Mouse (Mus musculus): Measurements from ENCODE around the gene Cryba4. TPM values are rescaled to one million over a fixed set of nuclear protein-coding genes. Genes with fewer than 3 reads are reported as not detected.

The Cryba4 gene
- polyA plus RNA-seq, 1 experiment from 2014 or later, result 0.64 TPM

DNA sequence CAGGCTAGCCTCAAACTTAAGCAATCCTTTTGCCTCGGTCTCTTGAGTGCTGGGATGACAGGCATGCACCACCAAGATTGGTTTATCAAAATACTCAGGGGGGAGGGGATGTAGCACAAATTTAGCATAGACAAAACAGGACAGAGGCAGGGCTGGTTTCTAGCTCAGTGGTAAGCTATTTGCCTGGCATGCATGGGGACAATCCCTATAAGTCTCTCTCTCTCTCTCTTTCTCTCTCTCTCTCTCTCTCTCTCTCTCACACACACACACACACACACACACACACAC is 8.1 kb downstream of the Cryba4 start:
- H3K9ac ChIP-seq, result no peak overlapping the region
- H3K27me3 ChIP-seq (replicated peaks), result peaks cover 47% of the 10 kb centered on the region
- WGBS, result 19% methylated on average over 1 of the region's 1 CpGs
- no peak overlapping the region for H3K4me3 ChIP-seq
- ATAC-seq (ENCODE audit: insufficient number of reproducible peaks, low FRiP score), result no peak
- no peak overlapping the region for H3K4me2 ChIP-seq
- no peaks in the 10 kb centered on the region for H3K36me3 ChIP-seq
- no peak overlapping the region for H3K27ac ChIP-seq (ENCODE audit: poor library complexity, severe bottlenecking)
- peaks cover 10% of the 10 kb centered on the region; the same call in 1 of the 2 replicates for H3K4me1 ChIP-seq (replicated peaks)
- peaks cover 3% of the 10 kb centered on the region; the same call in 1 of the 2 replicates for H3K9me3 ChIP-seq (replicated peaks)

- Histone ChIP-seq H3K9ac (no peak overlapping the region), H3K4me3 (no peak overlapping the region), H3K27me3 (replicated peaks) (peaks cover 48% of the 10 kb centered on the region), H3K4me1 (replicated peaks) (peaks cover 10% of the 10 kb centered on the region; the same call in 1 of the 2 replicates), H3K9me3 (replicated peaks) (peaks cover 3% of the 10 kb centered on the region; the same call in 1 of the 2 replicates), H3K27ac (ENCODE audit: poor library complexity, severe bottlenecking) (no peak overlapping the region), H3K4me2 (no peak overlapping the region), H3K36me3 (no peaks in the 10 kb centered on the region)
- 42% methylated on average over 10 of the region's 10 CpGs for WGBS
- no peak for ATAC-seq (ENCODE audit: insufficient number of reproducible peaks, low FRiP score)
Measured at GRCm38 (mm10) chr5:112243539-112244274, 8.6 kb downstream of the Cryba4 start.

- H3K4me3 ChIP-seq, result no peak overlapping the region
- H3K4me2 ChIP-seq, result no peak overlapping the region
- H3K27ac ChIP-seq (ENCODE audit: poor library complexity, severe bottlenecking), result no peak overlapping the region
- H3K27me3 ChIP-seq (replicated peaks), result peaks cover 48% of the 10 kb centered on the region
- no peak overlapping the region for H3K9ac ChIP-seq
- 58% methylated on average over 5 of the region's 5 CpGs for WGBS
- H3K4me1 ChIP-seq (replicated peaks), result peaks cover 10% of the 10 kb centered on the region; the same call in 1 of the 2 replicates
- H3K36me3 ChIP-seq, result no peaks in the 10 kb centered on the region
- H3K9me3 ChIP-seq (replicated peaks), result peaks cover 3% of the 10 kb centered on the region; the same call in 1 of the 2 replicates
- peak; percentile 23; the same call in 1 of the 2 replicates for ATAC-seq (ENCODE audit: insufficient number of reproducible peaks, low FRiP score)
Measured at GRCm38 (mm10) chr5:112243041-112243440, 9.3 kb downstream of the Cryba4 start.

DNA sequence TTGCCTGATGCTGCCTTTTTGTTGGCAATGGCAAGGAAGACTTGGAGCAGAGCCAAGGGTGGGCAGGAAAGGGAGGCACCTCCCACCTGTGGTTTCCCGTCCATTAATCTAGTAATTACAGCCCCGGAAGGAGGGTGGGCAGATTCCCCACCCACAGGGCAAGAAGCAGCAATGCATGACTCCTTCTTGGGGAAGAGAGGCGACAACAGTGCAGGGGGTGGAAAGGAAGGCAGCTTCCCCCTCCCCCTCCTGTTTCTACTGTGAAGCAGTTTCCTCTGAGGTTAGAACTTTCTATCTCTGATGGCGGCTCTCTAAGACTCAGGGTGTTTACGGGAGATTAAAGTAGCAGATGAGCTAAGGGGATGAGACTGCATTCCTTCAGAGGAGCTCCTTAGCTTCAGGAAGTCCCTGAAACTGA is 9.9 kb downstream of the Cryba4 start:
- Histone ChIP-seq H3K27ac (ENCODE audit: poor library complexity, severe bottlenecking) (no peak overlapping the region), H3K4me3 (no peak overlapping the region), H3K36me3 (no peaks in the 10 kb centered on the region), H3K9ac (no peak overlapping the region), H3K27me3 (replicated peaks) (peaks cover 48% of the 10 kb centered on the region), H3K4me2 (no peak overlapping the region), H3K4me1 (replicated peaks) (peaks cover 16% of the 10 kb centered on the region), H3K9me3 (replicated peaks) (peaks cover 3% of the 10 kb centered on the region; the same call in 1 of the 2 replicates)
- 0 out of 2 replicates have a peak, but pooled peaks have one; percentile 25 for ATAC-seq (ENCODE audit: insufficient number of reproducible peaks, low FRiP score)
- 57% methylated on average over 5 of the region's 5 CpGs for WGBS

- no peak overlapping the region for H3K9ac ChIP-seq
- no peak overlapping the region for H3K27ac ChIP-seq (ENCODE audit: poor library complexity, severe bottlenecking)
- no peaks in the 10 kb centered on the region for H3K36me3 ChIP-seq
- H3K27me3 ChIP-seq (replicated peaks), result peaks cover 50% of the 10 kb centered on the region
- no peak for ATAC-seq (ENCODE audit: insufficient number of reproducible peaks, low FRiP score)
- H3K9me3 ChIP-seq (replicated peaks), result peaks cover 3% of the 10 kb centered on the region; the same call in 1 of the 2 replicates
- 74% methylated on average over 2 of the region's 2 CpGs for WGBS
- peaks cover 17% of the 10 kb centered on the region for H3K4me1 ChIP-seq (replicated peaks)
- no peak overlapping the region for H3K4me2 ChIP-seq
- H3K4me3 ChIP-seq, result no peak overlapping the region
Measured at GRCm38 (mm10) chr5:112241849-112242248, 10.5 kb downstream of the Cryba4 start.

GRCm38 (mm10) chr5:112240761-112241160 is 11.6 kb downstream of the Cryba4 start:
- peaks cover 17% of the 10 kb centered on the region for H3K4me1 ChIP-seq (replicated peaks)
- peak overlapping the region; percentile 35 for H3K4me2 ChIP-seq
- no peak overlapping the region for H3K27ac ChIP-seq (ENCODE audit: poor library complexity, severe bottlenecking)
- under 1% methylated on average over 10 of the region's 10 CpGs for WGBS
- H3K4me3 ChIP-seq, result no peak overlapping the region
- H3K9me3 ChIP-seq (replicated peaks), result peaks cover 6% of the 10 kb centered on the region
- peaks cover 53% of the 10 kb centered on the region for H3K27me3 ChIP-seq (replicated peaks)
- ATAC-seq (ENCODE audit: insufficient number of reproducible peaks, low FRiP score), result peak; percentile 51
- no peak overlapping the region for H3K9ac ChIP-seq
- no peaks in the 10 kb centered on the region for H3K36me3 ChIP-seq

DNA sequence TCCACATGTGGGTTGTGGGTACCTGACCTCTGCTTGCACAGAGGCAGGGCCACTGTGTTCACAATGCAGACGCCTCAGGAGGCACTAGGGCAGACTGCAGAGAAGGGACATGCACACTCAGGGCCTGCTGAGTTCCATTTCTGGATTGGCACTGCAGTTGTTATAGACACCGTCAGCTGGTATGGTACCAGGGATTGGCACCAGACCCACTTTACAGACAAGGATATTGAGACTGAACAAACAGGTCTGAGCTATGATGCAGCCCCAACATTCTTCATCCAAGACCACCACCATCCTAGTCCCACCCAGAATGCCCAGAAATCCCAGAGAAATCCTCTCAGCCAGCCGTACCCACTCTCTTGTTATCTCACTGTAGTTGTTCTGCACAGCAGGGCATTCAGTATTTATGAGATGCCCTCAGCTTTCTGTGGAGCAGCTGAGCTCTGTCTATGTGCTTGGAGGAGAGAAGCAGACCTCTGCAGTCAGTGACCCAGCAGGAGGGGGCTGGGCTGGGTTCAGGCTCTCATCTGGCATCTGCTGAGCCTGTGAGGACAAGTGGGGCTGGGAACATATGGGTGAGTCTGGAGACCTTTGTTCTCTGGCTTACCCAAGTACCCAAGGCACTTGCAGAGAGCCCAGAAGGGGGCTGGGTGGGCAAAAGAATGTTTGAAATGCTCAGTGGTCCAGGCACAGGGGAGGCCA is 13.4 kb downstream of the Cryba4 start:
- WGBS, result 72% methylated on average over 3 of the region's 3 CpGs
- Histone ChIP-seq H3K27ac (ENCODE audit: poor library complexity, severe bottlenecking) (no peak overlapping the region), H3K4me2 (no peak overlapping the region), H3K9ac (no peak overlapping the region), H3K4me1 (replicated peaks) (peaks cover 10% of the 10 kb centered on the region), H3K4me3 (no peak overlapping the region), H3K27me3 (replicated peaks) (peaks cover 52% of the 10 kb centered on the region), H3K9me3 (replicated peaks) (peaks cover 7% of the 10 kb centered on the region), H3K36me3 (no peaks in the 10 kb centered on the region)
- ATAC-seq (ENCODE audit: insufficient number of reproducible peaks, low FRiP score), result no peak

- Histone ChIP-seq H3K27me3 (replicated peaks) (peaks cover 52% of the 10 kb centered on the region), H3K27ac (ENCODE audit: poor library complexity, severe bottlenecking) (no peak overlapping the region), H3K4me2 (no peak overlapping the region), H3K4me3 (no peak overlapping the region), H3K9me3 (replicated peaks) (peaks cover 7% of the 10 kb centered on the region), H3K4me1 (replicated peaks) (peaks cover 10% of the 10 kb centered on the region), H3K9ac (no peak overlapping the region), H3K36me3 (no peaks in the 10 kb centered on the region)
- ATAC-seq (ENCODE audit: insufficient number of reproducible peaks, low FRiP score), result no peak
- 54% methylated on average over 9 of the region's 9 CpGs for WGBS
Measured at GRCm38 (mm10) chr5:112237866-112238570, 14.3 kb downstream of the Cryba4 start.

DNA sequence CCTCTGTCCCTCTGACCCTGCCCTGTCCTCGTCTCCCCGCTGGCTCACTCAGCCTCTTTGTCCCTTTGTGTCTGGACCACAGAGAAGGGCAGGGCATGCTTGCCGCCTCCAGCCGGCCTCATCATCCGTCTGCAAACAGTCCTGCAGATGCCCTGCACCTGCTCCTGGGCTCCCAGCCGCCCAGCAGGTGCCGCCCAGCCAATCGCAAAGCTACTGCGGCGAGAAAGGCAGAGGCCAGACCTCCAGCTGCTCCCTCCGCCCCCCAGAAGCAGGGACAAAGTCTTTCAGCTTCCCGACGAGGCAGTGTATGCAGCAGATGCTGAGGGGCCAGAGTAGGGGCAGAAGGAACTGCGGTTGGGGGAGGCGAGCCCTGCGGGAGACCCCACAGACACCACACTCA is 14.9 kb downstream of the Cryba4 start:
- Histone ChIP-seq H3K36me3 (no peaks in the 10 kb centered on the region), H3K27me3 (replicated peaks) (peaks cover 52% of the 10 kb centered on the region), H3K9ac (0 out of 2 replicates have a peak overlapping the region, but pooled peaks have one; percentile 10), H3K4me2 (no peak overlapping the region), H3K4me1 (replicated peaks) (peaks cover 10% of the 10 kb centered on the region), H3K27ac (ENCODE audit: poor library complexity, severe bottlenecking) (no peak overlapping the region), H3K4me3 (0 out of 2 replicates have a peak overlapping the region, but pooled peaks have one; percentile 14), H3K9me3 (replicated peaks) (peaks cover 4% of the 10 kb centered on the region; the same call in 1 of the 2 replicates)
- 2% methylated on average over 16 of the region's 16 CpGs for WGBS
- no peak for ATAC-seq (ENCODE audit: insufficient number of reproducible peaks, low FRiP score)

DNA sequence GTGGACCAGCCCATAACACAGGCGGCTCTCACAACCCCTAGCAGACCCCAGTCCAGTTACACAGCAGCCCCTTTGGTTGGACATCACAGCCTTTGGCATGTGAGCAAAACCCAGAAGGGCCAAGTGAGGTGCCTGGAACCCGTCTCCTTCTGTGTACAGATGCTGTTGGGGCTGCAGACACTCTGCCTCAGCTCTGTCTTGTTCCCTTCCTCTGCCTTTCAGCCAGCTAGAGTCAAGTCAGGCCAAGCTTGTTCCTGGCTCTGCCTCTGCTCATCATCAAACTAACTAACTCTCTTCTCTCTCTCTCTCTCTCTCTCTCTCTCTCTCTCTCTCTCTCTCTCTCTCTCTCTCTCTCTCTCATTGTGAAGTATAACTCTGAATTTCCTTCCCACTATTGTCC is 15.7 kb downstream of the Cryba4 start:
- no peak overlapping the region for H3K9ac ChIP-seq
- no peak overlapping the region for H3K27ac ChIP-seq (ENCODE audit: poor library complexity, severe bottlenecking)
- H3K4me3 ChIP-seq, result no peak overlapping the region
- peaks cover 57% of the 10 kb centered on the region for H3K27me3 ChIP-seq (replicated peaks)
- no peaks in the 10 kb centered on the region for H3K36me3 ChIP-seq
- no peak overlapping the region for H3K4me2 ChIP-seq
- ATAC-seq (ENCODE audit: insufficient number of reproducible peaks, low FRiP score), result no peak
- H3K4me1 ChIP-seq (replicated peaks), result peaks cover 7% of the 10 kb centered on the region
- WGBS, result 65% methylated on average over 2 of the region's 2 CpGs
- peaks cover 4% of the 10 kb centered on the region; the same call in 1 of the 2 replicates for H3K9me3 ChIP-seq (replicated peaks)

DNA sequence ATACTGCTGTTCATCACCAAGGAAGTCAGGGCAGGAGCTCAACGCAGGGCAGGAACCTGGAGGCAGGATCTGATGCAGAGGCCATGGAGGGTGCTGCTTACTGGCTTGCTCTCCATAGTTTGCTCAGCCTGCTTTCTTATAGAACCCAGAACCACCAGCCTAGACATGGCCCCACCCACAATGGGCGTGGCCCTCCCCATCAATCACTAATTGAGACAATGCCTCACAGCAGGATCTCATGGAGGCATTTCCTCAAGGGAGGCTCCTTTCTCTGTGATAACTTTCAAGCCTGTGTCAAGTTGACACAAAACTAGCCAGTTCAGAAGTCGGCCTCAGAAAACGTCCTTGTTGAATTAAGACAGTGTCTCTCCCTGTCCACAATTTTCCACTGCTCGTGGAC is 16.5 kb downstream of the Cryba4 start:
- Histone ChIP-seq H3K27me3 (replicated peaks) (peaks cover 66% of the 10 kb centered on the region), H3K9ac (no peak overlapping the region), H3K4me2 (no peak overlapping the region), H3K27ac (ENCODE audit: poor library complexity, severe bottlenecking) (no peak overlapping the region), H3K4me3 (no peak overlapping the region), H3K4me1 (replicated peaks) (peaks cover 7% of the 10 kb centered on the region), H3K36me3 (no peaks in the 10 kb centered on the region), H3K9me3 (replicated peaks) (peaks cover 4% of the 10 kb centered on the region; the same call in 1 of the 2 replicates)
- WGBS, result 60% methylated on average over 5 of the region's 5 CpGs
- ATAC-seq (ENCODE audit: insufficient number of reproducible peaks, low FRiP score), result no peak
